Comparison of ENCODE assay signal across 8 mouse cellular contexts in genomic region chr8:123783525-123784249, GRCm38 (mm10). TPM values are rescaled to one million over a fixed set of nuclear protein-coding genes. Genes with fewer than 3 reads are reported as not detected.
DNase-seq lines count a peak whose midpoint lies in the region; ATAC-seq and TF ChIP-seq lines count a peak whose summit lies in the region.

No protein-coding gene starts in this region.

- H3K9ac ChIP-seq in embryonic facial prominence, embryonic 14.5 days (ENCODE audit: low read depth, low read length): no peak overlapping the region
- no peak overlapping the region for H3K9ac ChIP-seq in limb, embryonic 14.5 days (ENCODE audit: low read depth, low read length, severe bottlenecking)
- no peak overlapping the region for H3K9ac ChIP-seq in midbrain, embryonic 16.5 days (ENCODE audit: low read depth, low read length)

- TF ChIP-seq POLR2A in limb, embryonic 14.5 days (IDR thresholded peaks at IDR 0.05; ENCODE audit: borderline replicate concordance, extremely low read depth, insufficient read depth, insufficient read length): no peak
- TF ChIP-seq POLR2A in testis, adult 2 months (IDR thresholded peaks at IDR 0.05; ENCODE audit: control insufficient read depth, low read depth, low read length): no peak

- H3K27ac ChIP-seq in embryonic facial prominence, embryonic 14.5 days (replicated peaks; ENCODE audit: low read depth, low read length): no peak overlapping the region
- no peak overlapping the region for H3K27ac ChIP-seq in limb, embryonic 14.5 days (replicated peaks; ENCODE audit: low read depth, low read length)
- H3K27ac ChIP-seq in midbrain, embryonic 16.5 days (ENCODE audit: low read length): no peak overlapping the region
- no peak overlapping the region for H3K27ac ChIP-seq in testis, adult 2 months (ENCODE audit: control insufficient read depth, insufficient read depth, low read depth, low read length)

- peak; percentile 76; the same call in 1 of the 2 replicates for TF ChIP-seq CTCF in testis, adult 2 months (IDR thresholded peaks at IDR 0.05; ENCODE audit: control insufficient read depth, insufficient read depth, insufficient replicate concordance, low read depth, low read length)

- peak; percentile 93 for DNase-seq in 3T3-L1 (ENCODE audit: low read depth, low spot score)
- peak; percentile 31 to 65 for DNase-seq in adrenal gland, postnatal 4 days (ENCODE audit: low spot score in 2 of 2)
- DNase-seq in embryonic facial prominence, embryonic 14.5 days (ENCODE audit: low spot score): peak; percentile 94
- peak; percentile 64 for DNase-seq in heart, adult 8-10 months (ENCODE audit: low spot score)
- DNase-seq in kidney, adult 9 months: peak; percentile 73
- DNase-seq in limb, embryonic 14.5 days (ENCODE audit: low spot score): peak; percentile 89

- ATAC-seq in embryonic facial prominence, embryonic 14.5 days (ENCODE audit: low read depth): peak; percentile 92
- ATAC-seq in limb, embryonic 14.5 days (ENCODE audit: low FRiP score, low read depth): peak; percentile 88
- peak; percentile 89 for ATAC-seq in midbrain, embryonic 16.5 days

- no peak overlapping the region for H3K4me2 ChIP-seq in embryonic facial prominence, embryonic 14.5 days (ENCODE audit: low read depth, low read length)
- no peak overlapping the region for H3K4me2 ChIP-seq in limb, embryonic 14.5 days (replicated peaks; ENCODE audit: low read depth, low read length, severe bottlenecking)
- no peak overlapping the region for H3K4me2 ChIP-seq in midbrain, embryonic 16.5 days (ENCODE audit: low read length)

- no peaks in the 10 kb centered on the region for H3K27me3 ChIP-seq in embryonic facial prominence, embryonic 14.5 days (replicated peaks; ENCODE audit: control insufficient read depth, insufficient read depth, low read length)
- no peaks in the 10 kb centered on the region for H3K27me3 ChIP-seq in limb, embryonic 14.5 days (ENCODE audit: control insufficient read depth, insufficient read depth, low read length)
- no peaks in the 10 kb centered on the region for H3K27me3 ChIP-seq in midbrain, embryonic 16.5 days (ENCODE audit: control insufficient read depth, insufficient read depth, low read depth, low read length)
- H3K27me3 ChIP-seq in testis, adult 2 months (ENCODE audit: control insufficient read depth, insufficient read depth, low read length): no peaks in the 10 kb centered on the region

- H3K4me3 ChIP-seq in embryonic facial prominence, embryonic 14.5 days (ENCODE audit: low read depth, low read length): no peak overlapping the region
- no peak overlapping the region for H3K4me3 ChIP-seq in limb, embryonic 14.5 days (replicated peaks; ENCODE audit: low read length)
- no peak overlapping the region for H3K4me3 ChIP-seq in midbrain, embryonic 16.5 days (ENCODE audit: low read depth, low read length)
- H3K4me3 ChIP-seq in testis, adult 2 months (ENCODE audit: control insufficient read depth, low read depth, low read length): no peak overlapping the region

- H3K36me3 ChIP-seq in embryonic facial prominence, embryonic 14.5 days (ENCODE audit: control insufficient read depth, insufficient read depth, low read length): no peaks in the 10 kb centered on the region
- no peaks in the 10 kb centered on the region for H3K36me3 ChIP-seq in limb, embryonic 14.5 days (ENCODE audit: control insufficient read depth, insufficient read depth, low read length)
- no peaks in the 10 kb centered on the region for H3K36me3 ChIP-seq in midbrain, embryonic 16.5 days (ENCODE audit: control insufficient read depth, insufficient read depth, low read length)
- H3K36me3 ChIP-seq in testis, adult 2 months (ENCODE audit: control insufficient read depth, insufficient read depth, low read length): no peaks in the 10 kb centered on the region

- WGBS in embryonic facial prominence, embryonic 14.5 days: 10% methylated on average over 6 of the region's 6 CpGs
- 13% methylated on average over 6 of the region's 6 CpGs for WGBS in limb, embryonic 14.5 days
- WGBS in midbrain, embryonic 16.5 days: 11% methylated on average over 6 of the region's 6 CpGs

- H3K4me1 ChIP-seq in embryonic facial prominence, embryonic 14.5 days (ENCODE audit: control insufficient read depth, insufficient read depth, low read length): no peaks in the 10 kb centered on the region; the same call in 1 of the 2 replicates
- H3K4me1 ChIP-seq in limb, embryonic 14.5 days (ENCODE audit: control insufficient read depth, insufficient read depth, low read length): no peaks in the 10 kb centered on the region
- H3K4me1 ChIP-seq in midbrain, embryonic 16.5 days (ENCODE audit: control insufficient read depth, insufficient read depth, low read length): no peaks in the 10 kb centered on the region
- peaks cover 7% of the 10 kb centered on the region for H3K4me1 ChIP-seq in testis, adult 2 months (ENCODE audit: control insufficient read depth, insufficient read depth, low read length)

- H3K9me3 ChIP-seq in embryonic facial prominence, embryonic 14.5 days (ENCODE audit: control insufficient read depth, low read length): no peaks in the 10 kb centered on the region
- H3K9me3 ChIP-seq in limb, embryonic 14.5 days (ENCODE audit: control insufficient read depth, low read length): no peaks in the 10 kb centered on the region
- no peaks in the 10 kb centered on the region for H3K9me3 ChIP-seq in midbrain, embryonic 16.5 days (replicated peaks; ENCODE audit: control insufficient read depth, low read length, poor library complexity, severe bottlenecking)

RNA-seq across cellular contexts. Expression of gene Rab4a, which starts 22.1 kb away (rescaled TPM):
- total RNA-seq in adrenal gland, postnatal 4 days (2021): 10 to 100 TPM; 29.5 to 30.9 TPM
- polyA plus RNA-seq in embryonic facial prominence, embryonic 14.5 days (2014; fragmentation: Nextera tagmentation; extraction: Ambion mirVana): 46.6 and 46.8 TPM in 2 replicates
- total RNA-seq in heart, adult 8-10 months (2022): 10 to 100 TPM in 3 of 4 experiments, 1 to 10 TPM in 1; 9.4 to 14.1 (median 11.6) TPM
- 29.4 and 29.5 TPM in 2 replicates for polyA plus RNA-seq in limb, embryonic 14.5 days (2012; rRNA removed)
- polyA plus RNA-seq in limb, embryonic 14.5 days (2014; fragmentation: Nextera tagmentation; extraction: Ambion mirVana): 45.1 and 45.5 TPM in 2 replicates
- polyA plus RNA-seq in midbrain, embryonic 16.5 days (2015; fragmentation: Nextera tagmentation; extraction: Ambion mirVana): 79.2 and 81.0 TPM in 2 replicates
- polyA plus RNA-seq in testis, adult 2 months (2012; rRNA removed): 5.3 and 8.9 TPM in 2 replicates
